Mouse (Mus musculus): ENCODE results near the gene Wwc2.

DNA sequence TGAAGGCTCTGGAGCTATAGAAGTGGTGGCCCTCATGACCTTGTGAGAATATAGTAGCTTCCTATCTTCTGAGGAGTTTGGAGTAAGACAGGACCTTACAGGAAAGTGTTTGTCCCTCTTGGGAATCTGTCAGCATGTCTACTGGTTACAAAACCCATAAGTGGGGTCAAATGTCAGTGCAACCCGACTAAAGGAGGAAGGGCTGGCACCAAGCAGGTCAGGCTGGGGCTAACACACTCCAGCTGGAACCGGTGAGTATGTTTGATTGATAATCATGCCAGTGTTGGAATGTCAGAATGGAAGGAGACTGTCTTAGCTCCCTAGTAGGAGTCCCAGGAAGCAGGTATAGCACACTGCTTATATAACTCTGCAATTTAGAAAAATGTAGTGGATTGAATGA lies 41.3 kb upstream of the Wwc2 start:
- TF ChIP-seq USF1 (IDR thresholded peaks at IDR 0.05; ENCODE audit: low read depth), result no peak
- TF ChIP-seq TCF12 (IDR thresholded peaks at IDR 0.05; ENCODE audit: insufficient read depth, poor library complexity, severe bottlenecking), result no peak
- TF ChIP-seq POLR2A (IDR thresholded peaks at IDR 0.05; ENCODE audit: insufficient read length, low read depth), result no peak
- TF ChIP-seq MYOD1 (IDR thresholded peaks at IDR 0.05; ENCODE audit: control insufficient read depth in 1 of 3, insufficient read length in 2 of 3, low read depth in 2 of 3), result no peak
- no peak for TF ChIP-seq POLR2AphosphoS2 (IDR thresholded peaks at IDR 0.05; ENCODE audit: insufficient read length, low read depth)
- no peak for TF ChIP-seq REST (IDR thresholded peaks at IDR 0.05; ENCODE audit: insufficient read depth, insufficient read length)
- TF ChIP-seq E2F4 (IDR thresholded peaks at IDR 0.05; ENCODE audit: insufficient read depth), result no peak
- no peak for TF ChIP-seq MYOG (IDR thresholded peaks at IDR 0.05; ENCODE audit: control insufficient read depth in 1 of 3, insufficient read depth in 1 of 3, insufficient read length in 2 of 3, low read depth in 2 of 3)
- no peak for TF ChIP-seq MAX (IDR thresholded peaks at IDR 0.05; ENCODE audit: low read depth)
- no peak for TF ChIP-seq SRF (IDR thresholded peaks at IDR 0.05; ENCODE audit: control insufficient read depth, insufficient read length, low read depth)
- TF ChIP-seq TCF3 (IDR thresholded peaks at IDR 0.05; ENCODE audit: insufficient read length, low read depth), result no peak
- no peak for TF ChIP-seq CEBPB (IDR thresholded peaks at IDR 0.05; ENCODE audit: insufficient read depth, poor library complexity, severe bottlenecking)

Measured in myocyte (in vitro differentiated cells).